Mouse (Mus musculus) kidney, adult 2 months (tissue): ENCODE measurements around the gene Cxcr3. TPM values are rescaled to one million over a fixed set of nuclear protein-coding genes. Genes with fewer than 3 reads are reported as not detected.

Experiments used
- DNase-seq: peaks from one replicate; pipeline ENCODE4 v3.0.0; 2021
- H3K27ac ChIP-seq: fragments of 200-500 bp; 2 replicates; pipeline ENCODE4 v1.5.1; 2012; ENCODE audit warnings: low read depth, low read length, control low read depth, inconsistent platforms; ENCODE audit not compliant: insufficient read depth
- H3K27me3 ChIP-seq: fragments of 200-500 bp; replicated peaks from 2 replicates; pipeline ENCODE4 v1.6.1; 2012; ENCODE audit warnings: mild to moderate bottlenecking, moderate library complexity, low read length, inconsistent platforms; ENCODE audit not compliant: control insufficient read depth, insufficient read depth
- H3K36me3 ChIP-seq: fragments of 200-500 bp; 2 replicates; pipeline ENCODE4 v1.6.1; 2012; ENCODE audit warnings: mild to moderate bottlenecking, moderate library complexity, low read length, inconsistent platforms; ENCODE audit not compliant: control insufficient read depth, insufficient read depth
- H3K4me1 ChIP-seq: fragments of 200-500 bp; 2 replicates; pipeline ENCODE4 v1.6.1; 2011; ENCODE audit warnings: low read length; ENCODE audit not compliant: control insufficient read depth, insufficient read depth
- H3K4me3 ChIP-seq: fragments of 200-500 bp; 2 replicates; pipeline ENCODE4 v1.5.1; 2011; ENCODE audit warnings: mild to moderate bottlenecking, low read depth, low read length, control low read depth; ENCODE audit not compliant: insufficient read depth
- CTCF ChIP-seq: fragments of 200-500 bp; conservative IDR thresholded peaks from 2 replicates; pipeline ENCODE4 v1.5.1; 2011; ENCODE audit warnings: low read depth, mild to moderate bottlenecking, control low read depth, low read length, moderate library complexity, mixed read lengths; ENCODE audit not compliant: insufficient read depth, insufficient read length
- POLR2A ChIP-seq: fragments of 200-500 bp; IDR thresholded peaks from one replicate; pipeline ENCODE4 v1.6.1; 2011; ENCODE audit warnings: low read depth, low read length, control low read depth
- WGBS: fragments of 180-500 bp; shearing (Covaris S2); methylation state at CpG from one replicate; pipeline ENCODE4 v1.1.7; 2018; 5-methylcytosine and 5-hydroxymethylcytosine counted together
- polyA plus RNA-seq: library from polyadenylated mRNA; depleted of rRNA; stranded (reverse); fragments of >200 nt; gene quantifications from 2 replicates; pipeline ENCODE4 v1.2.3, GENCODE M21; 2012

The Cxcr3 gene
- polyA plus RNA-seq, 1 experiment, result 4.3 TPM

GRCm38 (mm10) chrX:101750144-101750543, 16.1 kb upstream of the Cxcr3 start:
- Histone ChIP-seq H3K4me1 (no peaks in the 10 kb centered on the region), H3K27ac (no peak overlapping the region), H3K27me3 (no peaks in the 10 kb centered on the region), H3K36me3 (no peaks in the 10 kb centered on the region), H3K4me3 (no peak overlapping the region)
- WGBS, result 63% methylated on average over 4 of the region's 4 CpGs
- no peak for DNase-seq
- TF ChIP-seq CTCF (no peak), POLR2A (no peak)

- Histone ChIP-seq H3K4me3 (no peak overlapping the region), H3K4me1 (no peaks in the 10 kb centered on the region), H3K27me3 (no peaks in the 10 kb centered on the region), H3K27ac (no peak overlapping the region), H3K36me3 (no peaks in the 10 kb centered on the region)
- DNase-seq, result no peak
- TF ChIP-seq POLR2A (no peak), CTCF (no peak)
- WGBS, result 88% methylated on average over 2 of the region's 2 CpGs
Measured at GRCm38 (mm10) chrX:101741064-101741433, 7.0 kb upstream of the Cxcr3 start.

GRCm38 (mm10) chrX:101740335-101741063, 6.4 kb upstream of the Cxcr3 start:
- WGBS, result 62% methylated on average over 6 of the region's 6 CpGs
- Histone ChIP-seq H3K27me3 (no peaks in the 10 kb centered on the region), H3K27ac (no peak overlapping the region), H3K4me1 (no peaks in the 10 kb centered on the region), H3K4me3 (no peak overlapping the region), H3K36me3 (no peaks in the 10 kb centered on the region)
- no peak for DNase-seq
- TF ChIP-seq CTCF (no peak), POLR2A (no peak)

- Histone ChIP-seq H3K27ac (no peak overlapping the region), H3K36me3 (no peaks in the 10 kb centered on the region), H3K4me3 (no peak overlapping the region), H3K27me3 (no peaks in the 10 kb centered on the region), H3K4me1 (no peaks in the 10 kb centered on the region)
- TF ChIP-seq POLR2A (no peak), CTCF (no peak)
- no peak for DNase-seq
Measured at GRCm38 (mm10) chrX:101737201-101737600, 3.1 kb upstream of the Cxcr3 start.

- WGBS, result 76% methylated on average over 5 of the region's 5 CpGs
- no peak overlapping the region for H3K4me3 ChIP-seq
- no peak for TF ChIP-seq POLR2A
- no peak for TF ChIP-seq CTCF
- H3K27ac ChIP-seq, result no peak overlapping the region
- no peaks in the 10 kb centered on the region for H3K4me1 ChIP-seq
- H3K27me3 ChIP-seq, result no peaks in the 10 kb centered on the region
- no peaks in the 10 kb centered on the region for H3K36me3 ChIP-seq
- DNase-seq, result no peak
Measured at GRCm38 (mm10) chrX:101734981-101735380, 912 bp upstream of the Cxcr3 start.

GRCm38 (mm10) chrX:101733288-101733687, 781 bp downstream of the Cxcr3 start:
- TF ChIP-seq CTCF (no peak), POLR2A (no peak)
- H3K4me1 ChIP-seq, result no peaks in the 10 kb centered on the region
- no peaks in the 10 kb centered on the region for H3K36me3 ChIP-seq
- no peak for DNase-seq
- no peaks in the 10 kb centered on the region for H3K27me3 ChIP-seq
- WGBS, result 74% methylated on average over 3 of the region's 3 CpGs
- no peak overlapping the region for H3K27ac ChIP-seq
- no peak overlapping the region for H3K4me3 ChIP-seq

GRCm38 (mm10) chrX:101732644-101733043, 1.4 kb downstream of the Cxcr3 start:
- TF ChIP-seq CTCF (no peak), POLR2A (no peak)
- Histone ChIP-seq H3K4me3 (no peak overlapping the region), H3K36me3 (no peaks in the 10 kb centered on the region), H3K27me3 (no peaks in the 10 kb centered on the region), H3K4me1 (no peaks in the 10 kb centered on the region), H3K27ac (no peak overlapping the region)
- peak; percentile 1 for DNase-seq
- WGBS, result 39% methylated on average over 12 of the region's 12 CpGs
